Mouse (Mus musculus) bone marrow macrophage, adult 2 months (primary cell): ENCODE results near the gene Sox8.

Experiments used
- CTCF ChIP-seq: IDR thresholded peaks from 2 replicates; pipeline ENCODE4 v1.5.1; 2012; ENCODE audit warnings: low read depth, mild to moderate bottlenecking, low read length, moderate library complexity
- POLR2A ChIP-seq: IDR thresholded peaks from 2 replicates; pipeline ENCODE4 v1.6.1; 2012; ENCODE audit warnings: mild to moderate bottlenecking, low read depth, low read length, borderline replicate concordance

GRCm38 (mm10) chr17:25556630-25557354 is 13.7 kb downstream of the Sox8 start:
- TF ChIP-seq CTCF (no peak), POLR2A (no peak)
